Mouse (Mus musculus) adrenal gland, postnatal 10 days (tissue): ENCODE measurements around the gene Catsper2. TPM values are rescaled to one million over a fixed set of nuclear protein-coding genes. Genes with fewer than 3 reads are reported as not detected.

Experiments
- DNase-seq: peaks from one replicate; pipeline ENCODE4 v3.0.0; 2021; ENCODE audit warnings: mixed read lengths
- microRNA-seq: library from miRNA; unstranded; fragments of <30 nt; microRNA quantifications from one replicate; pipeline ENCODE4 v1.2.0, GENCODE M21; 2021
- total RNA-seq, 2 experiments: library from RNA; stranded (reverse); gene quantifications; 2 replicates each; pipeline ENCODE4 v1.2.3; 2021

Gene Catsper2
- total RNA-seq, 2 experiments from 2014 or later: 2.2 to 4.3 TPM

DNA sequence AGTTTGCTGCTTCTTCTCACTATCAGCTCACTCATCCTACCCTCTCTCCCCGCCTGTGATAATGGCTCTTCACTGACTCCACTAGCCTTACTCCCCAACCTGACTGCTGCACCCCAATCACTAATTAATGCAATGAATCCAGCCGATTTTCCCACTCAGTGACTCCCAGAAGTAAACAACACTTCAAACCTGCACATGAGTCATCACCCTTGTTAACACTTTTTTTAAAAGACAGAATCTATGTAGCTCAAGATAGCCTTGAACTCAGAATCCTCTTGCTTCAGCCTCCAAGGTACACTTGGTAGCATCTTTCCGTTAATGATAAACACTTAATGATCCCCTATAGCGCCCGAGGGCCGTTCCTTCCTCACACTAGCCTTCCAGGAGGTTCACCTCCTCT lies 59.2 kb downstream of the Catsper2 start:
- DNase-seq: no peak

DNA sequence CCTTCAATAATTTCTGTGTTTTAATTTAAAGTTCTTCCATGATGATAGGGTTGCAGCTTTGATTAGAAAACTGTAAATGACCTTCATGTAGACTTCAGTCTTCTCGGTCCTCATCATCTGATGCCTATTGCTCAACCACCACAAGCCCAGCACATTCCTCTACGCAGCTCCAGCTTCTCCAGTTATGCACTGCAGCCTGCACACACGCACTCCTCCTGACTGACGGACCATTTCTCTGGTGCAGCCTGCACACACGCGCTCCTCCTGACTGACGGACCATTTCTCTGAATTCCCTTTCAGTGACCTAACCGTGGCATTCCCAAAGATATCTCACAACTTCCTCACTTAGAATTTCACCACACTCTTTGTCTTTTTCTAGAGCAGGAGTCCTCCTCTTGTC lies 60.4 kb downstream of the Catsper2 start:
- no peak for DNase-seq

Small RNA genes within 50 kb of the gene (microRNA-seq; reads per million reads assigned to microRNA genes)
- not detected for gene Gm22953

Other genes with a start within 250 kb of the Catsper2 start
- gene Tubgcp4, start 243.1 kb downstream of the Catsper2 start, total RNA-seq: 10 to 100 TPM; 23.9 to 36.8 TPM
- 10 to 100 TPM; 13.4 to 16.4 TPM for gene Zscan29, start 242.7 kb downstream of the Catsper2 start, total RNA-seq
- gene Trp53bp1, start 142.4 kb downstream of the Catsper2 start, total RNA-seq: 10 to 100 TPM; 46.0 to 68.0 TPM
- gene Map1a, start 124.2 kb downstream of the Catsper2 start, total RNA-seq: 10 to 100 TPM in 1 of 2 experiments, 1 to 10 TPM in 1; 8.5 to 13.1 TPM
- 10 to 100 TPM; 40.0 to 51.3 TPM for gene Ppip5k1, start 58.4 kb downstream of the Catsper2 start, total RNA-seq
- 10 to 100 TPM in 1 of 2 experiments, 1 to 10 TPM in 1; 9.0 to 10.9 TPM for gene Ckmt1, start 56.1 kb downstream of the Catsper2 start, total RNA-seq
- not detected for gene Strc, start 26.6 kb downstream of the Catsper2 start, total RNA-seq
- 100 to 1,000 TPM; 285 to 303 TPM for gene Pdia3, start within 50 bp of the Catsper2 start, total RNA-seq
- gene Ell3, start 30.5 kb upstream of the Catsper2 start, total RNA-seq: under 1 TPM; 0.18 to 0.66 TPM
- 100 to 1,000 TPM; 346 to 350 TPM for gene Serf2, start 35.4 kb upstream of the Catsper2 start, total RNA-seq
- 10 to 100 TPM; 29.1 to 39.9 TPM for gene Hypk, start 39.5 kb upstream of the Catsper2 start, total RNA-seq
- gene Serinc4, start 43.0 kb upstream of the Catsper2 start, total RNA-seq: under 1 TPM in 1 of 2 experiments, not detected in 1; 0.24 TPM
- 10 to 100 TPM; 24.9 to 26.8 TPM for gene Mfap1b, start 60.3 kb upstream of the Catsper2 start, total RNA-seq
- gene Mfap1a, start 92.9 kb upstream of the Catsper2 start, total RNA-seq: 10 to 100 TPM; 24.5 to 25.7 TPM
- 10 to 100 TPM in 1 of 2 experiments, 1 to 10 TPM in 1; 6.3 to 10.9 TPM for gene Wdr76, start 92.9 kb upstream of the Catsper2 start, total RNA-seq